Mouse (Mus musculus) left cerebral cortex, adult 2 months (tissue): Measurements from ENCODE around the gene Capzb. TPM values are rescaled to one million over a fixed set of nuclear protein-coding genes. Genes with fewer than 3 reads are reported as not detected.

Source experiments
- DNase-seq, 2 experiments: peaks; one replicate each; pipeline ENCODE4 v3.0.0; 2021 to 2022; ENCODE audit warnings: low spot score in 2 of 2, mixed read lengths in 1 of 2; ENCODE audit errors: extremely low spot score in 1 of 2
- H3K27ac ChIP-seq: fragments of 200-600 bp; 2 replicates; pipeline ENCODE4 v1.8.1; 2022
- H3K4me3 ChIP-seq: fragments of 200-600 bp; 2 replicates; pipeline ENCODE4 v1.8.1; 2022
- CTCF ChIP-seq: fragments of 200-600 bp; IDR thresholded peaks from 2 replicates; pipeline ENCODE4 v1.8.1; 2022; ENCODE audit warnings: antibody characterized with exemption, mild to moderate bottlenecking, moderate library complexity
- intact Hi-C: fragments of 180-260 bp; cut with DNase I; formaldehyde crosslinking; loops from one replicate; pipeline ENCODE4 v1.15.1; 2025
- long read RNA-seq, 2 experiments: library from polyadenylated mRNA; stranded (forward); transcript quantifications; one replicate each; pipeline ENCODE4 v2.0.0; 2021; ENCODE audit warnings: borderline mapping rate in 2 of 2
- total RNA-seq, 2 experiments: library from RNA; stranded (reverse); gene quantifications; 2 replicates each; pipeline ENCODE4 v1.2.3; 2021

Gene Capzb
- 100 to 1,000 TPM; 306 to 324 TPM for total RNA-seq
- long read RNA-seq, experiment 1, transcript Capzb-203 (10 exons, 1,702 nt), result minor isoform, 28 of 218 reads
- long read RNA-seq, experiment 1, transcript Capzb-204 (9 exons, 1,674 nt), result major isoform, 151 of 218 reads
- long read RNA-seq, experiment 1, partial matches to known transcripts, result 18 of 218 reads
- long read RNA-seq, experiment 1, other reads (novel, unspliced or antisense), result 21 of 218 reads
- long read RNA-seq, experiment 2, transcript Capzb-203 (10 exons, 1,702 nt), result minor isoform, 18 of 154 reads
- long read RNA-seq, experiment 2, transcript Capzb-204 (9 exons, 1,674 nt), result major isoform, 114 of 154 reads
- long read RNA-seq, experiment 2, partial matches to known transcripts, result 11 of 154 reads
- long read RNA-seq, experiment 2, other reads (novel, unspliced or antisense), result 11 of 154 reads

- intact Hi-C loops, result loop anchor here (1.0 to 5.0 kb wide), 2 partner anchors 61 to 105 kb away; partner anchors contain the start of gene Minos1
- Histone ChIP-seq H3K27ac (peak within 1 kb of the TSS; percentile 96), H3K4me3 (peak within 1 kb of the TSS; percentile 98)
- DNase-seq, result peak; percentile 95 to 97
- no peak for TF ChIP-seq CTCF
These were observed at the start of gene Capzb for GRCm38 (mm10) chr4:139192499-139193175. Gene Capzb, plus strand, starts transcription at chr4:139192899.

- intact Hi-C loops, result no loop called here
- no peak overlapping the region for H3K27ac ChIP-seq
- H3K4me3 ChIP-seq, result no peak overlapping the region
- no peak for DNase-seq
- no peak for TF ChIP-seq CTCF
These were observed 49.7 kb upstream of the Capzb start for GRCm38 (mm10) chr4:139142985-139143384.

GRCm38 (mm10) chr4:139144577-139144976 is 48.1 kb upstream of the Capzb start:
- DNase-seq, result no peak
- Histone ChIP-seq H3K27ac (no peak overlapping the region), H3K4me3 (no peak overlapping the region)
- TF ChIP-seq CTCF, result no peak
- intact Hi-C loops, result no loop called here

DNA sequence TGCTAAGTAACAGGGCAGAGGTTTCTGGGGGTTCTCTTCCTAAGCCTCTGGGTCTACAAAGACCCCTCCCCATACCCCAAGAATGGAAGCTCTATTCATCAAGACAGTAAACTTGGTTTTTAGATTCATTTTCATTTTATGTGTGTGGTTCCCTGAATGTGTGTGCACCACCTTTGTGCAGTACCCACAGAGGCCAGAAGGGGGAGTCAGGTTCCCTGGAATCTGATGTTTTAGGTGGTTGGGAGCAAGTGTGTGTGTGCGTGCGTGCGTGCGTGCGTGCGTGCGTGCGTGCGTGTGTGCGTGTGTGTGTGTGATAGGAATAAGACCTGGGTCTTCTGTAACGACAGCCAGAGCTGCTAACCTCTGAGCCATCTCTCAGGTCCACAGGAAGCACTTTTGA is 47.5 kb upstream of the Capzb start:
- intact Hi-C loops, result no loop called here
- no peak for DNase-seq
- TF ChIP-seq CTCF, result peak; percentile 26

GRCm38 (mm10) chr4:139146760-139147159 is 45.9 kb upstream of the Capzb start:
- no peak overlapping the region for H3K4me3 ChIP-seq
- no peak overlapping the region for H3K27ac ChIP-seq
- DNase-seq, result peak in 1 of 2 experiments; percentile 37
- TF ChIP-seq CTCF, result no peak
- intact Hi-C loops, result no loop called here

More for the DNA sequence above, 47.5 kb upstream of the Capzb start:
- no peak overlapping the region for H3K4me3 ChIP-seq
- no peak overlapping the region for H3K27ac ChIP-seq

DNA sequence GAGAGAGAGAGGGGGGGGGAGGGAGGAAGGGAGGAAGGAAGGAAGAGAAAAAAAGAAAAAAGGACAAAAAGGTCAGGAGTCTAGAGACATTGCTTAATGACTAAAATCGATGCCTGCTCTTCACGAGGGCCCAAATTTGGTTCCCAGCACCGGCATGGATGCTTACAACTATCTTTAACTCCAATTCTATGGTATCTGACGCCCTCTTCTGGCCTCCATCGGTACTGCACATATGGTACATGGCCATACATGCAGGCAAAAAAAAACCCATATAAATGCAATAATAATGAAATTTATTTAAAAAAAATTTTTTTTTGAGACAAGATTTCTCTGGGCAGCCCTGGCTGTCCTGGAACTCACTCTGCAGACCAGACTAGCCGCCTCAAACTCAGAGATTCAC is 41.3 kb upstream of the Capzb start:
- peak; percentile 23; the same call in 1 of the 2 replicates for TF ChIP-seq CTCF
- Histone ChIP-seq H3K4me3 (no peak overlapping the region), H3K27ac (no peak overlapping the region)
- intact Hi-C loops, result no loop called here
- no peak for DNase-seq

GRCm38 (mm10) chr4:139154576-139155307 is 38.0 kb upstream of the Capzb start:
- no peak for TF ChIP-seq CTCF
- intact Hi-C loops, result no loop called here
- Histone ChIP-seq H3K4me3 (no peak overlapping the region), H3K27ac (no peak overlapping the region)
- no peak for DNase-seq

GRCm38 (mm10) chr4:139156538-139156937 is 36.2 kb upstream of the Capzb start:
- no peak for DNase-seq
- no peak for TF ChIP-seq CTCF
- intact Hi-C loops, result no loop called here
- no peak overlapping the region for H3K27ac ChIP-seq
- no peak overlapping the region for H3K4me3 ChIP-seq

- Histone ChIP-seq H3K27ac (no peak overlapping the region), H3K4me3 (no peak overlapping the region)
- intact Hi-C loops, result no loop called here
- DNase-seq, result no peak
- no peak for TF ChIP-seq CTCF
These were observed 34.3 kb upstream of the Capzb start for GRCm38 (mm10) chr4:139158350-139158749.

- intact Hi-C loops, result no loop called here
- DNase-seq, result no peak
- H3K4me3 ChIP-seq, result no peak overlapping the region
- no peak overlapping the region for H3K27ac ChIP-seq
- TF ChIP-seq CTCF, result no peak
These were observed 31.6 kb upstream of the Capzb start for GRCm38 (mm10) chr4:139161076-139161475.

DNA sequence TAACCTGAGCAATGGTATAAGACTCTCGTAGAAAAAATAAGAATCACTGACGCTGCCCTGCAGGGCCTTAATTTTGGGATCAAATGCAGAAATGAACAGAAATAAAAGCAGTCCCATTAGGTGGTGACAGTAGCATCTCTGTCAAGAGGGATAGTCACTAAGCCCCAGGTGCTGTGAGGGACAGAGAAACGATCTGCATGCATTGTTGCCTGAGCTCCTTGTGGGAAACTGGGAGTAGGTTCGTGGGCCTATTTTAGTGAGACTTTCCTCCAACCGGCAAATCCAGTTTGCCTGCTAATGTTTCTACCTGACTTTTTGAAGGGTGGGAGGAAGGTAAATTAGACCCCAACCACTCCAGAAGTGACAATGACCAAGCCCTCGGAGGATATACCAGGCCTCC is 28.6 kb upstream of the Capzb start:
- no peak for DNase-seq
- intact Hi-C loops, result no loop called here
- TF ChIP-seq CTCF, result no peak
- H3K4me3 ChIP-seq, result no peak overlapping the region
- no peak overlapping the region for H3K27ac ChIP-seq

- intact Hi-C loops, result no loop called here
- no peak for TF ChIP-seq CTCF
- no peak overlapping the region for H3K4me3 ChIP-seq
- no peak for DNase-seq
- no peak overlapping the region for H3K27ac ChIP-seq
These were observed 27.4 kb upstream of the Capzb start for GRCm38 (mm10) chr4:139165259-139165658.
